Mouse (Mus musculus) layer of hippocampus, postnatal 36 days (tissue): ENCODE measurements at regions not wholly inside any gene's neighbourhood (a gene's known extent, or its start where the extent isn't known, plus 50 kb on each side); places are given as distances from the start of the nearest gene placed in this dataset.
A peak's percentile ranks its signal among the peaks of the same experiment; 100 is the strongest.

Experiments used
- DNase-seq, 2 experiments: peaks; one replicate each; pipeline ENCODE4 v3.0.0; 2022

GRCm38 (mm10) chr7:65244936-65245335 lies 88.6 kb upstream of the Fam189a1 start:
- DNase-seq, result no peak

GRCm38 (mm10) chr7:65241208-65241607 lies 84.8 kb upstream of the Fam189a1 start:
- DNase-seq, result peak; percentile 9 to 21

GRCm38 (mm10) chr7:65235701-65236100 lies 79.3 kb upstream of the Fam189a1 start:
- DNase-seq, result peak; percentile 13 to 24

- DNase-seq, result no peak
These were observed 77.3 kb upstream of the Fam189a1 start for GRCm38 (mm10) chr7:65233681-65234080.

GRCm38 (mm10) chr7:65229306-65229705 lies 72.9 kb upstream of the Fam189a1 start:
- no peak for DNase-seq

GRCm38 (mm10) chr7:65226218-65226617 lies 69.8 kb upstream of the Fam189a1 start:
- DNase-seq, result no peak

GRCm38 (mm10) chr7:65213216-65213925 lies 57.0 kb upstream of the Fam189a1 start:
- DNase-seq, result no peak

- DNase-seq, result no peak
These were observed 50.9 kb upstream of the Fam189a1 start for GRCm38 (mm10) chr7:65207240-65207639.
